Mouse (Mus musculus) midbrain, embryonic 13.5 days (tissue): ENCODE measurements around the gene Actc1. TPM values are rescaled to one million over a fixed set of nuclear protein-coding genes. Genes with fewer than 3 reads are reported as not detected.
A peak's percentile ranks its signal among the peaks of the same experiment; 100 is the strongest.

Experiments
- ATAC-seq: fragments of 200-750 bp; cut with Nextera tagmentation; 2 replicates; pipeline ENCODE4 v1.8.0; 2017; ENCODE audit warnings: mild to moderate bottlenecking, moderate TSS enrichment, moderate library complexity
- H3K27ac ChIP-seq: fragments of 300-500 bp; sonication (generic); 2 replicates; pipeline ENCODE4 v1.5.1; 2015; ENCODE audit warnings: inconsistent platforms, mild to moderate bottlenecking, moderate library complexity
- H3K27me3 ChIP-seq: fragments of 300-500 bp; sonication (generic); 2 replicates; pipeline ENCODE4 v1.6.1; 2015; ENCODE audit warnings: mild to moderate bottlenecking, inconsistent platforms
- H3K36me3 ChIP-seq: fragments of 300-500 bp; sonication (generic); 2 replicates; pipeline ENCODE4 v1.6.1; 2015; ENCODE audit warnings: mild to moderate bottlenecking, inconsistent platforms
- H3K4me1 ChIP-seq: fragments of 300-500 bp; sonication (generic); replicated peaks from 2 replicates; pipeline ENCODE4 v1.6.1; 2015; ENCODE audit warnings: inconsistent platforms
- H3K4me2 ChIP-seq: fragments of 300-500 bp; sonication (generic); replicated peaks from 2 replicates; pipeline ENCODE4 v1.6.1; 2015; ENCODE audit warnings: moderate library complexity, mild to moderate bottlenecking, inconsistent platforms
- H3K4me3 ChIP-seq: fragments of 300-500 bp; sonication (generic); replicated peaks from 2 replicates; pipeline ENCODE4 v1.5.1; 2015; ENCODE audit warnings: mild to moderate bottlenecking, inconsistent platforms
- H3K9ac ChIP-seq: fragments of 300-500 bp; sonication (generic); replicated peaks from 2 replicates; pipeline ENCODE4 v1.6.1; 2015; ENCODE audit warnings: mild to moderate bottlenecking, inconsistent platforms
- H3K9me3 ChIP-seq: fragments of 300-500 bp; sonication (generic); 2 replicates; pipeline ENCODE4 v1.6.1; 2016; ENCODE audit warnings: mild to moderate bottlenecking, inconsistent platforms
- WGBS: fragments of 180-500 bp; shearing (Covaris S2); methylation state at CpG from one replicate; pipeline ENCODE4 v1.1.7; 2015; 5-methylcytosine and 5-hydroxymethylcytosine counted together
- polyA plus RNA-seq: library from polyadenylated mRNA; unstranded; fragments of >200 nt; fragmentation: Nextera tagmentation; extraction: Ambion mirVana; gene quantifications from 2 replicates; pipeline ENCODE4 v1.2.1, GENCODE M21; 2015

Actc1 gene
- polyA plus RNA-seq, 1 experiment from 2014 or later = 1.0 TPM

DNA sequence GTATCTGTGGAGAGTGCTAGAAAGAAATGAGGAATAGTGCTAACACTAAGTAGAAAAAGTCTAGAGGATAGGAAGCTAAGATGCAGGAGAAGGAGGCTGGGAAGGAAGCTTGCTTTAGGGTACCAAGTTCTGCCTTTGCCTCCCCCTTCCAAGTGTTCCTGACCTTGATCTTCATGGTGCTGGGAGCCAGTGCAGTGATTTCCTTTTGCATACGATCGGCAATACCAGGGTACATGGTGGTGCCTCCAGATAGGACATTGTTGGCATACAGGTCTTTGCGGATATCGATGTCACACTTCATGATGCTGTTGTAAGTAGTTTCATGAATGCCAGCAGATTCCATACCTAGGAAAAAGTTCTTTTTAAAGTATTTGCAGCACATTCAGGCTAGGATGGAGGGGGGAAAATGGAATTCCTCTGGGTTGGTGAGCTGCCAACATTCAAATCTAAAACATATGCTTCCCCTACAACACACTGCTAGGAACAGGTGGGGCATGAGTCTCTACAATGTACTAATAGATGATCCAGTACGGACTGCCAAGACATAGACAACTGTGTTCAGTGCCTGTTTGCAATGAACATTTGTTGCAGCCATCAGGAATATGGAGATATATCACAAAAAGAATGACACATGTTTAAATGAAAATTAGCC, 5.3 kb downstream of the Actc1 start:
- 94% methylated on average over 5 of the region's 5 CpGs for WGBS
- ATAC-seq = no peak
- no peaks in the 10 kb centered on the region for H3K9me3 ChIP-seq
- H3K4me2 ChIP-seq = no peak overlapping the region
- H3K9ac ChIP-seq = no peak overlapping the region
- H3K27ac ChIP-seq = no peak overlapping the region
- H3K27me3 ChIP-seq = no peaks in the 10 kb centered on the region
- no peak overlapping the region for H3K4me3 ChIP-seq
- H3K36me3 ChIP-seq = no peaks in the 10 kb centered on the region
- no peaks in the 10 kb centered on the region for H3K4me1 ChIP-seq

DNA sequence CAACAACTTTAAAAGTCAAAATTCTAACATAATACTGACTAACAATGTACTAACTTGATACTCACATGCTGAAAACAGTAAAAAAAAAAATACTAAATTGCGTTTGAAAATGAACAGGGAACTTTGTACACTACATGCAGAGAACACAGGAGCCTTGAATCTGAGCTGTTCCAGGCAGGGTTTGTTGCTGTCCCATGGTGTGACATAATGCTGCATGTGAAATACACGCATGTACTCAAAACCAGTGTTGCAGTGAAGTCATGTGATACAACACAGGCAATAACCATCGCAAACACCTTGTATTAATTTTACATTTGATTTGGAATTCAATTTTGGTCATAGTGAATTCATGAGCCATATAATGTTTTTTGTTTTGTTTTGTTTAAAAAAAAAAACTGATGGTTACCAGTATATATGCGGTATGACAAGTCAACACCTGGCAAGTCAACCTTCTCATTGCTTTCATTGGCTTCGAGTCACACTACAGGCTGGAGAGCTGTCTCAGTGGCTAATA, 7.1 kb downstream of the Actc1 start:
- Histone ChIP-seq H3K27ac (no peak overlapping the region), H3K27me3 (no peaks in the 10 kb centered on the region), H3K36me3 (no peaks in the 10 kb centered on the region), H3K4me1 (no peaks in the 10 kb centered on the region), H3K9me3 (no peaks in the 10 kb centered on the region), H3K4me3 (no peak overlapping the region), H3K9ac (no peak overlapping the region), H3K4me2 (no peak overlapping the region)
- no peak for ATAC-seq
- WGBS = 95% methylated on average over 5 of the region's 5 CpGs

DNA sequence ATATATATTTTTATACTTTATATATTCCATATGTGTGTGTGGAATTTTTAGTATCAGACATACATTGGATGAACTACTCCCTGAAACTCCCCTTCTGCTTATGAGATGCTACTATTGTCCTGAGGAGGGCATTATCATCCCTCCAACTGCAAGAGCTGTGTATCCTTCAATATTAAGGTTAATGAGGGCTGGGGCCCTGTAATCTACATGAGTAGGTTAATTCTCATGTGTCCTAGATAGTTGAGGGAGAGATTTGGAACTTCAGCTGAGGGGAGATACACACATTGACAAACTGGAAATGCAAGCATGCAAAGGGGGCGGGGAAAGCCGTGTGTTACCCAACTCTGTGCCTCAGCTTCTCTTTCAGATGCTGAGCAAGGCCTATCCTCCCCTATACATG, 15.4 kb downstream of the Actc1 start:
- Histone ChIP-seq H3K4me2 (no peak overlapping the region), H3K9ac (no peak overlapping the region), H3K9me3 (no peaks in the 10 kb centered on the region), H3K4me1 (no peaks in the 10 kb centered on the region), H3K27me3 (no peaks in the 10 kb centered on the region), H3K27ac (no peak overlapping the region), H3K36me3 (no peaks in the 10 kb centered on the region), H3K4me3 (no peak overlapping the region)
- no peak for ATAC-seq
- 76% methylated on average over 2 of the region's 2 CpGs for WGBS

DNA sequence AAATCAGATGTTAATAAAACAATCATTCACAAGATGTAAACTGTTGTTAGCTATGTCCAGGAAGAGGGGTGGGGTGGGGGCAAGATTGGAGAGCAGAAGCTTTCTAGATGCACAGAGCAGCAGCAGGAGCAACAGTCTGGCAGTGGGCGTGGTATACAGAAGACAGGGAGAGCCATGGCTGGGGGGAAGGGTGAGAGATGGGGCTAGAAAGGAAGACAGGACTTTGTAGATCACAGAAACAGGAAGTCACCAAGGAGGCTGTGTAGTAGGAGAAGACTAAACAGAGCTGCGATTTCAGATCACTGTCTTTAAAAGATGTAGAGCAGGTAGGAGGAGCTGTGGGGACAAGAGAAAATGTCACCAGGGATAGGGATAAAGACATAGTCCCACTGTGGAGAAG, 21.1 kb downstream of the Actc1 start:
- 71% methylated on average over 2 of the region's 2 CpGs for WGBS
- H3K4me1 ChIP-seq = no peaks in the 10 kb centered on the region
- no peak overlapping the region for H3K27ac ChIP-seq
- H3K27me3 ChIP-seq = no peaks in the 10 kb centered on the region
- no peak overlapping the region for H3K4me2 ChIP-seq
- no peak for ATAC-seq
- no peak overlapping the region for H3K9ac ChIP-seq
- H3K36me3 ChIP-seq = no peaks in the 10 kb centered on the region
- no peaks in the 10 kb centered on the region for H3K9me3 ChIP-seq
- H3K4me3 ChIP-seq = no peak overlapping the region

DNA sequence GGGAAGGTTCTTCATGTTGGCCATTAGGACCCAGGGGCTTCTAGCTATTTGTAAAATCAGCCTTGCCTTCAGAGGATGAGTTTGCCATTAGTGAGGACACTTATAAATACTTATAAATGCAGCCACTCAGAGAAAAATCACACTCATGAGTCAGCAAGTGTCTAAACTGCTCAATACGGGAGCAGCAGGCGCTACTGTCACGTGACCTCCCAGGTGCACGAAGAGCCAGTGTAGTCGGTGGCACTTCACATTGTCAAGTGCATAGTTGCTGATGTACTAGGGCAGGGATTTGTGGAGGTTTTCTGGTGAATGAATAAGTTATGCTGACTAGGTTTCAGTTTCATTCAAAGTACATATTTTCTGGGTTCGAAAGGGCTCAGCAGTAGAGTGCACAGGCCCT, 30.0 kb downstream of the Actc1 start:
- H3K36me3 ChIP-seq = no peaks in the 10 kb centered on the region
- H3K9ac ChIP-seq = no peak overlapping the region
- no peak overlapping the region for H3K27ac ChIP-seq
- ATAC-seq = no peak
- peaks cover 10% of the 10 kb centered on the region for H3K4me1 ChIP-seq
- 91% methylated on average over 6 of the region's 6 CpGs for WGBS
- H3K4me2 ChIP-seq = no peak overlapping the region
- 0 out of 2 replicates have a peak, but pooled peaks cover 3% of the 10 kb centered on the region for H3K27me3 ChIP-seq
- H3K9me3 ChIP-seq = no peaks in the 10 kb centered on the region
- no peak overlapping the region for H3K4me3 ChIP-seq

DNA sequence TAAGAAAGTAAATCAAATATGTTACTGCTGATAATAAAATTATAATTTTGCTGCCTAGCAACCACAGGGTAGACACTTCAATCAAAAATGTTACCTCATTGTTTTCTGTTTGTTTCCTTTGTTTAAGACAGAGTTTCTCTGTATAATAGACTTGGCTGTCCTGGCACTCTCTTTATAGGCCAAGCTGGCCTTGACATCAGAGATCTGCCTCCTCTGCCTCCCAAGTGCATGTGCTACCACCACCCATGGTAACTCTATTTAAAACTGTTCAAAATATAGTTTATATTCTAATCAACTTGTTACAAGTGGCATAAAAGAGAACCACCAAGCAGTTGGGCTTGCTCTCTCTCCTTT, 33.2 kb downstream of the Actc1 start:
- Histone ChIP-seq H3K4me3 (no peak overlapping the region), H3K9ac (no peak overlapping the region), H3K9me3 (no peaks in the 10 kb centered on the region), H3K27ac (no peak overlapping the region), H3K27me3 (peaks cover 7% of the 10 kb centered on the region; the same call in 1 of the 2 replicates), H3K36me3 (no peaks in the 10 kb centered on the region), H3K4me2 (no peak overlapping the region), H3K4me1 (peaks cover 15% of the 10 kb centered on the region)
- ATAC-seq = peak; percentile 37; the same call in 1 of the 2 replicates

DNA sequence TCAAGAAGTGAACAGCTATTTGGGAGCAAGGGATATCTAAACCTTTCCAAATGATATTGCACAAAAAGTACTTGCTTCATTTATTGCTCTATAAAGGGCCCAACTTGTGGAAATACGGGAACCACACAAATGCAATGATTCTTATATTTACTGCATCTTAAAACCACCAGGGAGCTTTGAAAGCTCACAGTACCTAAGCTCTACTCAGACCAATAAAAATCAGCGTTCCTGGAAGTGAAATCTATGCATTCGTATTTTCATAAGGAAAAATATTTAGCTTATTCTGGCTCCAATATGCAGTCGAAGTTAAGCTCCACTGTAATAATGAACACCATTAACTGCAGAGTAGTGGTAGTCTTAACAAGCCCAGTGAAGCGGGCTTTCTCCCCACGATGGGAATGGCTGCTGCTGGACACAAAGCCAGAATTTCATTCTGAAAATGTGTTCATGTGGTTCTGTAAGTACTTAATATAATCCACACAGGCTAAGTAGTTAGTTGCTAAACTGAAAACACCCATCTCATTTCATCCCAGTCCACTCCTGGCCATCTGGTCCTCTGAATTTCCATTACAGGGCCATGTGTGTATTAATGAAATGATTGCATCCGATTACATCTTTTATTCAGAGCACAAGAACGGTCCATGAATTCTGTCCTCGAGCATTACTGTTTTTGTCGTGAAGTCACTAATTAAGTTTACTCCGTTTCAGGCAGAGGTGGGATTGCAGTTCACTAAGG, 33.7 kb downstream of the Actc1 start:
- peak; percentile 47; the same call in 1 of the 2 replicates for ATAC-seq
- H3K4me1 ChIP-seq = peaks cover 15% of the 10 kb centered on the region
- no peaks in the 10 kb centered on the region for H3K9me3 ChIP-seq
- H3K27ac ChIP-seq = no peak overlapping the region
- H3K9ac ChIP-seq = no peak overlapping the region
- H3K4me2 ChIP-seq = no peak overlapping the region
- H3K36me3 ChIP-seq = no peaks in the 10 kb centered on the region
- H3K27me3 ChIP-seq = peaks cover 9% of the 10 kb centered on the region
- no peak overlapping the region for H3K4me3 ChIP-seq
- 62% methylated on average over 11 of the region's 11 CpGs for WGBS

DNA sequence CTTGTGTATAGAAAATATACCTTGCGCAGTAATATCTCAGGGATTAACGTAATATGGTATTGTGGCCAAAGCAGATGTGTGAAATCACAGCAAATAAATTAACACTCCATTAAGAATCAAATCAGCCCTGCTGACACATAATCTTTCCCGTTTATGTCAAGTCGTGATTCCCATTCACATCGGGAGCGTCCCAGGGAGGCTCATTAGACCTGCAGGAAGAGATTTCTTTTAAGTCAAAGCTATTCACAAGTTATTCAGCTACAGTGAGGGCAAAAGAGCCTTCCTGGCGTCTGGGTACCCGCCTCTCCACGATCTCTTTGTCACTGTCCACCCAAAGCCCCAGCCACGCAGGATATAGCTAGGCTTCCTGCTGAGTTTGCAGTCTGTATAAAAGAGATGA, 35.2 kb downstream of the Actc1 start:
- Histone ChIP-seq H3K4me3 (no peak overlapping the region), H3K36me3 (no peaks in the 10 kb centered on the region), H3K27me3 (peaks cover 24% of the 10 kb centered on the region), H3K4me2 (peak overlapping the region; percentile 23), H3K9me3 (no peaks in the 10 kb centered on the region), H3K27ac (peak overlapping the region; percentile 61), H3K4me1 (peaks cover 25% of the 10 kb centered on the region), H3K9ac (no peak overlapping the region)
- peak; percentile 38; the same call in 1 of the 2 replicates for ATAC-seq
- WGBS = 17% methylated on average over 10 of the region's 10 CpGs

DNA sequence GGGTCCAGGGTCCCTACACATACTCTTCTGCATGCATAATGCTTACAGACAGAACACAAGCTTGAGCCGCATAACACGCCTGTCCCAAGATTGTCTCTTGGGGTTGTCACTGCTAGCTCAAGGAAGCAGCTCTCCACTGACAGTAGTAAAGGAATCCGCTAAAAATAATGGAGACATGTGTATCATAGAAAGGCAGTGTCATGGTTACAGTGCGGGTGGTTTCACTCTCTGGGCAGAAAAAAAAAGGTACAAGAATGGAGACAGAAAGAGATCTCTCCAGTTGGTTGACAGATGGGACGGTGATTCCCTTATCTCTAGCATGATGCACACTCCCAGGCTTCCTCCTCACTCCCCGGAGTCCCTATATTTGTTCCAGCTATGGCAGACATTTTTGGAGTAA, 38.5 kb downstream of the Actc1 start:
- Histone ChIP-seq H3K27me3 (peaks cover 27% of the 10 kb centered on the region), H3K27ac (no peak overlapping the region), H3K4me3 (peak overlapping the region; percentile 73; the same call in 1 of the 2 replicates), H3K9me3 (no peaks in the 10 kb centered on the region), H3K9ac (no peak overlapping the region), H3K4me1 (peaks cover 26% of the 10 kb centered on the region), H3K36me3 (no peaks in the 10 kb centered on the region), H3K4me2 (peak overlapping the region; percentile 15; the same call in 1 of the 2 replicates)
- 78% methylated on average over 6 of the region's 6 CpGs for WGBS
- ATAC-seq = no peak

DNA sequence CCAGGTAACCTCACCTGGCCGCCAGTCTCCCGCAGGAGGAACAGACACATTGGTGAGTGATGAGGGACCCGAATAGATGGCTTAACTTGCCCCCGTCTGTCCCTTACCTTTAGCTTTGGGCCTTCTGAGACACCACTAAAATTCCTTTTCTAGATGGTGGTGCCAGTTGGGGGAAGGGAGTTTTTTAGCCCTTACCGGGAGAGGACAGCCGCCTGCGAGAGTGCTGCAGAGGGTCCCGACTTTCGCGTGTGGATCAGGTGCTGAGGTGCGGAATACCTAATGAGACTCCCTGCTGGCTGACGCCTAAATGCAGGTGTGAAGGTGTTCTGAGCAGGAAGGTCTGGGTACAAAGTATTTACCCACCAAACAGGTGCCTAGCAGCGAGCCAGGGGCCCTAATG, 39.5 kb downstream of the Actc1 start:
- WGBS = 1% methylated on average over 13 of the region's 13 CpGs
- H3K9me3 ChIP-seq = no peaks in the 10 kb centered on the region
- H3K27ac ChIP-seq = peak overlapping the region; percentile 81
- H3K4me3 ChIP-seq = peak overlapping the region; percentile 73
- peak; percentile 21 for ATAC-seq
- peaks cover 27% of the 10 kb centered on the region for H3K27me3 ChIP-seq
- H3K9ac ChIP-seq = peak overlapping the region; percentile 83
- H3K36me3 ChIP-seq = no peaks in the 10 kb centered on the region
- peaks cover 24% of the 10 kb centered on the region for H3K4me1 ChIP-seq
- peak overlapping the region; percentile 86 for H3K4me2 ChIP-seq

DNA sequence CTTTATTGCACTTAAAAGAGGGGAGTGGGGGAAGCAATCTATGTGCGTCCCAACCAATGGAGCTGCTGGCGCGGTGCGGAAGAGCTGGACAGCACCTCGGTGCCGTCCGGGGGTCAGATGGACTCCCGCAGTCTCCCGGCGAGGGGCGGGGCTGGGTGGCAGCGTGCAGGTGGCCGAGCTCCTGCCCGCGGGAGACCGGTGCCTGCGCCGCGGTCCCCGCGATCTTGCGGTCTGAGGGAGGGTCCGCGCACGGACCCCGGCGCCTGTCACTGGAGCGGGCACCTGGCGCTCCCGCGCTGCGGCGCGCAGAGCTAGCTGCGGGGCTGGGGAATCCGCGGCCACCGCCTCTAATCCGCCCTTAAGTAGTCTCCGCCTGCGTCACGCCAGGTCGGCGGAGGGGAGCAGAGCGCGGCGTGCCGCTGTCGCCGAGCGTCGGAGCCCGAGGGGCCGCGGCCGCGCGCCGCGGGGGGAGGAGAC, 40.0 kb downstream of the Actc1 start, which contains the start of gene Gjd2:
Gjd2 (minus strand) TSS at position 325 of the 477 bp plus-strand sequence.
- Histone ChIP-seq H3K9ac (peak within 1 kb of the TSS; percentile 83), H3K4me3 (peak within 1 kb of the TSS; percentile 73), H3K27me3 (peaks cover 27% of the 10 kb centered on the region), H3K4me2 (peak within 1 kb of the TSS; percentile 86), H3K4me1 (peaks cover 19% of the 10 kb centered on the region), H3K36me3 (no peaks in the 10 kb centered on the region), H3K27ac (peak within 1 kb of the TSS; percentile 81), H3K9me3 (no peaks in the 10 kb centered on the region)
- peak; percentile 83 for ATAC-seq
- WGBS = under 1% methylated on average over 56 of the region's 60 CpGs

DNA sequence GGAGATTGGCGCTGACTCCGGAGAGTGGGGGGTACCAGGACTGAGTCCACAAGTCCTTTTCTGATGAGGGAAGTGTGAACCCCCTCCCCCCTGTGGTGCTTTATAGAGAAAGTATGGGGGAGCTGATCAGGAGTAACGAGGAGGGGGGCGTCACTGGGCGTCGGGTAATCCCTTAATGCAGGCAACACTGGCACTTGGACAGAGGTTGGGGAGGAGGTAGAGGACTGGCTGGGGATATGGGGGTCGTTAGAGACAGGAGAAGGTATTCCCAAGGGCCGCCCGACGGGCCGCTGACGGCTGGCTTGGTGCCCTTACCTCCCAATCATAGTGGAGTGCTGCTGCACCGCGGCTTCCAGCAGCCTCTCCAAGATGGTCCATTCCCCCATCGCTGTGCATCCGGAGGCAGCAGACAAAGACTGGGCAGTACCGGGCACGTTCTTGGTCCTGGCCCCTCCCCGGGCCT, 40.6 kb downstream of the Actc1 start:
- Histone ChIP-seq H3K4me2 (peak overlapping the region; percentile 86), H3K27ac (peak overlapping the region; percentile 81), H3K4me1 (peaks cover 14% of the 10 kb centered on the region), H3K36me3 (no peaks in the 10 kb centered on the region), H3K9me3 (0 out of 2 replicates have a peak, but pooled peaks cover 2% of the 10 kb centered on the region), H3K4me3 (peak overlapping the region; percentile 73), H3K9ac (peak overlapping the region; percentile 83), H3K27me3 (peaks cover 27% of the 10 kb centered on the region)
- ATAC-seq = peak; percentile 88
- 4% methylated on average over 19 of the region's 19 CpGs for WGBS
